Mouse (Mus musculus): Measurements from ENCODE around the gene Lrrc8d.

The Lrrc8d gene

DNA sequence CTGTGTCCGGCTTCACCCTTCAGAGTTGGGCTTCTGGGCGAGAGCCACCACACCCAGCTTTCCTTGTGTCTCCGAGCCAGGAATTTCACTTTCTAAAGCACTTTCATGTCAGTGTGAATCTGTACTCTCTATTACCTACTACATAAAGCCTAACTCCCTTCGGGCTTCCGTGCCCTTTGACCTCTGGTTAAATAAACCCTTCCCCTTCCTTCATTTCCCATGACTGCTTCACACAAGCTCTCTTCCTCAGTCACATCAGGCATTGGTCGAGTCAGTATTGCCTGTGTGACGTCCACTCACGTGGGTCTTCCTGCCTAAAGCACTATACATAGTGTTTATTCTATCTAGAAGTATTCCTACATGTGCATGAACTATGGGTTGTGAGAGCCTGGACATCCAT lies 77.9 kb downstream of the Lrrc8d start:
- CTCF ChIA-PET, result interaction anchor here in 2 of 4 experiments (0.8 to 0.9 kb wide), 2 partner anchors 89 to 92 kb away, joined by 3 read pairs; no protein-coding TSS in a partner anchor
- POLR2A ChIA-PET, result interaction anchor here (0.5 to 2.0 kb wide), 20 partner anchors 9 to 277 kb away, joined by 3 to 12 read pairs (median 4); no protein-coding TSS in a partner anchor

DNA sequence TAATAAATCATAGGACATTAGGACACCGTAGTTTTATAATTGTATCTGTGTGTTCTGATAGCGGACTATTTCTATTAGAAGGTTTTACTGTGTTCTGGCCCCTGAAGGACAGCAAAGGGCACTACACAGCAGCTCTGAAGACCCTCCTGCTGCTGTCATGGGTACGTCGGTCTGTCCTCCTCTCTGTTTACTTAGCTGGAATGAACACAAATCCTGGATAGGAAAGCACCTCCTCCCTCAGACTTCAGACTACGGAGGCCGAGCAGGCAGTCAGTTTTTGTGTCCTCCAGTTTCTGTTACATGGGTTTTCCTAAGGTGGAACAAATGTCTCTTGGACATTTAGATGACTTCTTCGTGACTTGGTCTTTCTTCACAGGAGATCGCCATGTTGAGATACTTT lies 78.4 kb downstream of the Lrrc8d start:
- POLR2A ChIA-PET, result interaction anchor here in 3 of 4 experiments (0.5 to 2.0 kb wide), 8 partner anchors 9 to 77 kb away, joined by 3 to 12 read pairs (median 6); no protein-coding TSS in a partner anchor

DNA sequence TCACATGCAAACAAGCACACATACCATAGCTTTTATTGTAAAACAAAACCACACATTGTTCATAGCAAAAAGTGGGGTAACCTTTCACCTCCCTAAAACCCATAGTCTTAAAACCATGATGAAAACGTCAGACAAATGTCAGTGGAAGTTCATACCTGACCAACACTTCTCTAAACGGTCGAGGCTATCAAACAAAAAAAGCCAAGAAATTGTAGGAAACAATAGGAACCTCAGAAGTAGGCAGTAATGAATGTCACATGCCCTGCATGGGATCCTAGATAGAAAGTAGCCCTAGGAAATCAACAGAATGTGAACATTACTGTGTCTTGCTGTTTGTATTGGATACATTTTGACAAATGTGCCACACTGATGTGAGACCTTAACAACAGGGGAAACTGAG lies 79.0 kb downstream of the Lrrc8d start:
- CTCF ChIA-PET, result no interaction called here
- POLR2A ChIA-PET, result interaction anchor here in 2 of 4 experiments (0.9 to 2.0 kb wide), 6 partner anchors 9 to 58 kb away, joined by 3 to 8 read pairs (median 4); no protein-coding TSS in a partner anchor

More for the DNA sequence above, 78.4 kb downstream of the Lrrc8d start:
- CTCF ChIA-PET, result no interaction called here

DNA sequence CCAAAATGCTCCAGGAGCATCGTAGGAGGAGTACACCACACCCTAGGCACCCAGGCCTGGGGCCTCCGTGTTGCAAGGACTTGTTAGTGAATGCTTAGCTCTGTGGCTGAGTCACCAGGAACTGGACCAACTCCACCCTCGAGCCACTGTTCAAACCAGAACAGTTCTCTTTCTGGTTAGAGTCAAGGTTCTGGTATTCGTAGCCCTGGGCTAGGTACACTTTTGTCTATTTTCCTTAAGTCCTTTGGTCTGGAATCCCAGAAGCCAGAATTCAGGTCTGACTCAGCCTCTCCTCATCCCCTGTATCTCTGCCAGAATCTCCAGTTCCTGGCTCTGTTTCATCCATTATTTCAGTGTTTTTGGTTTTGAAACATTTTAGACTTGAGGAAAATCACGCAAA lies 79.6 kb downstream of the Lrrc8d start:
- CTCF ChIA-PET, result interaction anchor here in 1 of 4 experiments (0.6 kb wide), 1 partner anchor 198 kb away, joined by 6 read pairs; no protein-coding TSS in a partner anchor
- POLR2A ChIA-PET, result interaction anchor here in 1 of 4 experiments (0.7 to 1.0 kb wide), 2 partner anchors 8 to 14 kb away, joined by 3 read pairs; no protein-coding TSS in a partner anchor

DNA sequence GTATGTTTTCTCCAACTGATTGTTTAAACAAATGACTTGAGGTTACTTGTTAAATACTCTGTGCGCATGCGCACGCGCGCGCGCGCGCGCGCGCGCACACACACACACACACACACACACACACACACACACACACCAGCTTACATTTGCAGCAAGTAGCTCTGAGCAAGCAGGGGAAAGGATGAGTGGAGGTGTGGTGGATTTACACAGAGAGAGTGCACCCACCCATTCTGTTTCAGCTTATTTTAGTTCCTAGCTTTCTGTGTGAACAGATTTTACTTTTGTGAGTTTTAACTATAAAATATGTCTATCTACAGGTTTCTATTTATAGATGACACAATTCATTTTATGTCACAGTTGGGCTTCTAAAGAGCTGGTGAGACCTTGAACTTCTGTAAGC lies 84.1 kb downstream of the Lrrc8d start:
- CTCF ChIA-PET, result no interaction called here

DNA sequence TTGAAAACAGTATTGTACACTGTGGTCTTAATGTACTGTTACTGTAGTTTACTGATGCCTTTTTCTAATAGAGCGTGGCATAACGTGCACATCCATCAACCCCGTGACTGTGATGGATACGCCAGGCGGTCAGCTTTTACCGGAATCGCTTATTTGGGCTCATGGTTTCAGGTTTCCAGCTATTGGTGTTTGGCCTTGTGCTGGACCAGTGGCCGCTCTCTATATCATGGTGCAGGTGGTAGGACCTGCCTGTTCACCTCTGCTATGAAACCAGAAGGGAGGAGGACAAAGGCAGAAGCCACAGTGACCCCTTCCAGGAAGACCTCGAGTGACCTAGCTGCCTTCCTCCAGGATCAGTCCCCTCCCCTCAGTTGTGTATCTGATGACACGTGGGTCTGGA lies 85.0 kb downstream of the Lrrc8d start:
- POLR2A ChIA-PET, result interaction anchor here in 3 of 4 experiments (0.7 to 2.4 kb wide), 7 partner anchors 7 to 362 kb away, joined by 3 to 8 read pairs (median 4); no protein-coding TSS in a partner anchor
- CTCF ChIA-PET, result no interaction called here

More for the DNA sequence above, 84.1 kb downstream of the Lrrc8d start:
- POLR2A ChIA-PET, result interaction anchor here in 2 of 4 experiments (0.6 to 2.4 kb wide), 6 partner anchors 8 to 85 kb away, joined by 3 to 8 read pairs (median 4); no protein-coding TSS in a partner anchor

DNA sequence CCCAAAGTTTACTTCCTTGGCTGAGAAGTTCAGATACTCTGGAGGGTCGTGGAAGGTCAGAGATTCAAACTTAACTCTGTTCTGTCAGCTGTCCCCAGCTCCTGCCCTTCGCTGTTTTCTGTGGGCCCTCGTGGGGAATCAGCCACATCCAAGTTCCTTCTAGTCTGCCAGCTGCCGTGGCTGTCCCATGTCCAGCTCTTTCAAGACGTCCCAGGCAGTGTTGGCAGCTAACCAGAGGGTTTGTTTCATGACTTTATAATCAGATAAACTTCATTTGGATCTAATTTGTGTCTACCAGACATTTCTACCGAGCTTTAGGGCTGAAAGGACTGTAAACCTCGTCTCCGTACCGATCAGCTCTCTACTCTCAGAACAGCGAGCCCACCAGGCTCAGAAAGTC lies 87.8 kb downstream of the Lrrc8d start:
- ChIA-PET POLR2A (interaction anchor here in 2 of 4 experiments (0.6 to 3.1 kb wide), 7 partner anchors 8 to 88 kb away, joined by 3 to 12 read pairs (median 3); partner anchors contain the start of gene Lrrc8d (in 1 of the 2)), CTCF (no interaction called here)

DNA sequence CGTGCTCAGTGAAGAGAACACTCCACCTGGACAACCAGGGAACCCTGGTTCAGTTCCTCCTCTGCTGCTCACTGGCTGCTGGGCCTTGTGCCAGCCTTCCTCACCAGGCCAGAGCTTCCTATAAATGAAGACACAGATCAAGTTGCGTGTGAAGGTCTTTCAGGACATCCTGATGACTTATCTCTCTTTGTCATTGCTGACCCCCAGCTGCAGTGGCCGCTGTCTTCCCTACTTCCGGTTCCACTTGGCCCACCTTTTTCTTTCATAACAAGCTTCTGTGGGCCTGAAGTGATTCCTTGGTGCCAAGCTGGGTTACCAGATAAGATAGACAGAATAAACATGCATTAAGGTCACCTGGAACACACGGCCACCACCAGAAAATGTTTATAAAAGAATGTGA lies 90.0 kb downstream of the Lrrc8d start:
- CTCF ChIA-PET, result interaction anchor here in 2 of 4 experiments (0.8 to 0.9 kb wide), 2 partner anchors 23 to 385 kb away, joined by 3 to 4 read pairs; no protein-coding TSS in a partner anchor
- POLR2A ChIA-PET, result interaction anchor here in 3 of 4 experiments (0.6 to 2.4 kb wide), 12 partner anchors 8 to 100 kb away, joined by 3 to 8 read pairs (median 4); partner anchors contain the start of gene Lrrc8d (in 2 of the 3)

DNA sequence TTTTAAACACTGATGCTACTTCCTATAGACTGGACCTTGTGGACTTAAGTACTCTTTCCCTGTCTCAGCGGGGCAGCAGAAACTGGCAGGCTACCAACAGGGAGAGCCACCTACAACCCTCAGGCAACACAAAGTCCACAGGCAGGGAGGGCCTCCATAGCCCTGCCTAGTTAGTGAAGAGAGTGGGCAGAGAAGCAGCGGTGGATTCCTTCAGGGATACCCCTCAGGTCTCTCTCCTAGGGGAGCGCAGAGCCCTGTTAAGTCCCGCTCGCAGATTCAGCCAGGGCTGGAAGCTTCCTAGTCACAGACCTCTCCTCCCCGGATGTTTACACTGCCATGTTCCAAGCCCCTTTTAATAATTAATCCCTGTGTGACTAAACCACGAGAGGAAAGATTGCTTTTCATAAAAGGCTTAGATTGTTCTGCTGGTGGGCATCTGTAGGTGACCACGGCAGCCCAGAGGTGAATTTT lies 92.6 kb downstream of the Lrrc8d start:
- ChIA-PET CTCF (interaction anchor here in 2 of 4 experiments (0.6 to 1.2 kb wide), 2 partner anchors 19 to 46 kb away, joined by 3 read pairs; no protein-coding TSS in a partner anchor), POLR2A (interaction anchor here in 3 of 4 experiments (0.7 to 2.5 kb wide), 18 partner anchors 8 to 109 kb away, joined by 3 to 9 read pairs (median 4); no protein-coding TSS in a partner anchor)

DNA sequence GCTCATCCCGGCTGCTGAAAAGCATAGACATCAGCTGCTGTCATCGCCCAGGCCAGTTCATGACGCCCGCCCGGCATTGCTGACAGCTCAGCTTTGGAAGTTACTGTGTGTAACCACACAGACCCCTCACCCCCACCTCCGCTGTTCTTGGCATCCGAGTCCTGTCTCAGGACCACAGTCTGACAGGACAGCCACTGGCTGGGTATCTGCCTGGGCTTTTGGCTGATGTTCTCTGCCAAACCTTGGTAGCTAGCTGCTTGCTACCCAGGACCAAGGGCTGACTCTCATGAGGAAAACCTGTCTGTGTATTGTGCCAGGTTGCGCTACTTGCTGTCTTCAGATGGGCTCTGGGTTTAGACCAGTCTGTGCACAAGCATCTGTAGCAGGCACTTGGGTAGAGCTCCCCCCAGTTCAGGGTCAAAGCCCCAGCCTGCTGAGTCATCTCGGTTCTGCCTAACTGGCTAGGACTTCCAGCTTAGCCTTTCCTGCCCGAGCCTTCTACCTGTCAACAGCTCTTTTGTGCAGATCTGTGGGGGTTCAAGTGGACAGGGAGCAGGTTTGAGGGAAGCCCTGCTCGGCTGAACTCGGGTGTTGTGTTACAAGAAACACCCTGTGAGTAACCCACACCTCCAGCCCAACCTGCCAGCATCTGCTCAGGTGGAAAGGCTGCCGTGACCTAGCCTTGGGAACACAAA lies 93.2 kb downstream of the Lrrc8d start:
- ChIA-PET CTCF (interaction anchor here in 2 of 4 experiments (0.5 to 1.2 kb wide), 3 partner anchors 19 to 782 kb away, joined by 3 to 4 read pairs (median 3); no protein-coding TSS in a partner anchor), POLR2A (interaction anchor here in 3 of 4 experiments (0.7 to 2.5 kb wide), 18 partner anchors 9 to 412 kb away, joined by 3 to 9 read pairs (median 4); no protein-coding TSS in a partner anchor)

DNA sequence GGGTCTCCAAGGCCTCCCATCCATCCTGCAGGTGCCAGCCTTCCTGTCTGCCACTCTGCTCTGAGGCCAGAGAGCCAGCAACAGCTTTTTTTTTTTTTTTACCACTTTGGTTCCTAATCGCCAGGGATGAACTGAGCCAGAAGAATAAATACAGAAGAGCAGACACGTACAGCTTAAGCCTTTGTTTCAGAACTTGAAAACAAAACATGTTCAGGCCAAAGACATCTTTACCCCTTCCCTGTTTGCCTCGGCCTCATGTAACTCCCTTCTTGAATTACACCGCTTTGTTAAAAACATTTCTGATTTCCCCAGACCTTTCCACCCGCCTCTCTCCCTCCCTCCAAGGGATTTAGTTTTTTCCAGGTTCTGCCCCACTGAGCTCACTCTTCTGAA lies 93.8 kb downstream of the Lrrc8d start:
- ChIA-PET CTCF (interaction anchor here in 2 of 4 experiments (0.5 to 0.9 kb wide), 2 partner anchors 25 to 781 kb away, joined by 4 to 6 read pairs; no protein-coding TSS in a partner anchor), POLR2A (interaction anchor here in 3 of 4 experiments (0.6 to 2.5 kb wide), 15 partner anchors 9 to 412 kb away, joined by 3 to 9 read pairs (median 4); no protein-coding TSS in a partner anchor)

DNA sequence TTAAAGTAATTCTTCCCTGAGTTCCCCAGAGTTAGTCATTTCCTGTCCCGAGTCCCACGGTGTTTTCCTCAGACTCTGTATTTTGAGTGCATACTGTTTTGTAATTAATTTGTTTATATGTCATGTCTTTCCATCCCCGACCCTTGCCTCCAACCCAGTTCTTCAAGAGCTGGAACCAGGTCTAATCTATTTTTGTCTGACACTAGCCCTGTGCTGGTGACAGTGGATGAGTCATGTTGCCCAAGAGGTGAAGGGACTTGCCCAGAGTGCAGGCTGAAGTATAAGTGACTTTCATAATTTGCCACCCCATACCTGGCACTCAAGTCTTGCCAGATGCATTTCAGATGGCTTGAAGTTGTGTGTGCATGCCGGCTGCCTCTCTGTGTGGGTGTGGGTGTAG lies 98.7 kb downstream of the Lrrc8d start:
- ChIA-PET POLR2A (no interaction called here), CTCF (no interaction called here)

DNA sequence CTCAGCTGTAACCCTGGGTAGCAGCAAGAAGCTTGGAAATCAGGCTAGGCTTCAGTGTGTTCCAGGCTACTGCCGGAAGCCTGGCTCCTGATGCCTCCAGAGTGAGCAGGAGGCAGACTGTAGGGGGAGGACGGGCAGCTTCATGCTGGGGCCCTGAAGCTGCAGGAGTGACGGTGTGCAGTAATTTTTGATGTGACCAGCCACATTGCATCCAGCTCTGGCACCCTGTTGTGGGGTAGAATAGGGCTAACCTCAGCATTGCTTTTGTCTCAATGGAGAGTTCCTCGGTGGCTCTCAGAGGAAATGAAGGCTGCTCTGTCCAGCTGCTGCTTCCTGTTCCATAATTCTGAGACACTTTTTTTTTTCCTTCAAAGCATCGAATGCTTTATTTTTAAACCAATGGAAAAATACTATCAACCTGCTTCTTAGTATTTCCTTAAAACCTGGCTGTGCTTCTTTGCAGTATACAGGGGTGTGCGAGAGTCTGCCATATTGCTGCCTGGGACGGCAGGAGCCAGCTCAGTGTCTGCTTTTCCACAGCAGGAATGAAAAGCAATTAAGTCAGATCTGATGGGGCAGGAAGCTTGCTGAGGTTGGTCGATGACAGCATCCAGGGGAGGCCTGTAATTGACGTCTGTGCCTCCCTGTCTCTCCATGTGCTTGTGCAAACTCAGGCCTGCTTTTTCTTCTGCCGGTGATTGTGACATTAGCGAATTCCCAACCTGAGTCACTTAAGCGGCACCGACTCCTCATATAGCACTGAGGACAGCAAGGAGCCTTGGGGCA lies 100.3 kb downstream of the Lrrc8d start:
- ChIA-PET CTCF (no interaction called here), POLR2A (interaction anchor here in 2 of 4 experiments (0.9 to 1.4 kb wide), 5 partner anchors 9 to 42 kb away, joined by 3 to 4 read pairs (median 3); no protein-coding TSS in a partner anchor)

DNA sequence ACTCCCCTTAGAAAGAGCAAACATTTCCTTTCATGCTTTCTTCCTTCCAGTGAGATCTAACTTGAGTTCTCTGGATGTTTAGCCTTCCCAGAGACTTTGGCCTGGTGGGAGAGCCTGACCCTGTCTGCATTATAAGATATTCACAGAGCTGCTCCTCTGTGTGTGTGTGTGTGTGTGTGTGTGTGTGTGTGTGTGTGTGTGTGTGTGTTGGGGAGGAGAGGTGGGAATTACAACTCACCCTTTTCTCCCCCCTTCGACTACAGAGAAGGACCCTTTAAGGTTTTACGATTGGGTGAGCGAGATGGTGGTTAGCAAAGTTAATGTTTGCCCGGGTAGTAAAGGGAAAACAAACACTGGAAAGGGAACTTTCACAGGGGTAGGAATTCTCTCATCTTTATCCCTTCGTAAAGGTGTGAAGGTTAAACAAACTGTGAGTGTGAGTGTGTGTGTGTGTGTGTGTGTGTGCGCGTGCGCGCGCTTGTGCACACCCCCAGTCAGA lies 101.3 kb downstream of the Lrrc8d start:
- POLR2A ChIA-PET, result interaction anchor here in 2 of 4 experiments (0.7 to 2.3 kb wide), 7 partner anchors 9 to 316 kb away, joined by 3 to 7 read pairs (median 3); partner anchors contain the start of gene Lrrc8d (in 1 of the 2)
- CTCF ChIA-PET, result interaction anchor here in 1 of 4 experiments (0.6 kb wide), 1 partner anchor 67 kb away, joined by 3 read pairs; no protein-coding TSS in a partner anchor

DNA sequence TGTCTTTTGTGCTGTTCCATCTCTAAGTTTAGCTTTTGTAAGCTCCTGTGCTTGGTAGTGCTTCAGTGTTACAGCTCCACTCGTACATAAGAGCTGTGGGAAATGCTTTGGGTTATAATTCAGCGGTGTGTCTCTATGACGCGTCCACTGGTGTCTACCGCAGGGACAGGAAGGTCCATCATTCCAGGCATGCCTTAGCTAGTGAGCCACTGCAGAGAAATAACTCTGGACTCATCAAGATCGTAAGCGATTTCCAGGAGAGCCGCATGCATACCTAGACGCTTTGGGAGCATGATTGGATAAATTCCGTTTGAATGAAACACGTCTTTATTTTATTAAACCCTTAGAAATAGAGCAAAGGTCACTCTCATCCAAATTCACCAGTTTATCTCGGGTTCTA lies 106.2 kb downstream of the Lrrc8d start:
- POLR2A ChIA-PET, result interaction anchor here in 2 of 4 experiments (1.0 to 1.1 kb wide), 3 partner anchors 10 to 18 kb away, joined by 3 to 5 read pairs (median 4); no protein-coding TSS in a partner anchor

DNA sequence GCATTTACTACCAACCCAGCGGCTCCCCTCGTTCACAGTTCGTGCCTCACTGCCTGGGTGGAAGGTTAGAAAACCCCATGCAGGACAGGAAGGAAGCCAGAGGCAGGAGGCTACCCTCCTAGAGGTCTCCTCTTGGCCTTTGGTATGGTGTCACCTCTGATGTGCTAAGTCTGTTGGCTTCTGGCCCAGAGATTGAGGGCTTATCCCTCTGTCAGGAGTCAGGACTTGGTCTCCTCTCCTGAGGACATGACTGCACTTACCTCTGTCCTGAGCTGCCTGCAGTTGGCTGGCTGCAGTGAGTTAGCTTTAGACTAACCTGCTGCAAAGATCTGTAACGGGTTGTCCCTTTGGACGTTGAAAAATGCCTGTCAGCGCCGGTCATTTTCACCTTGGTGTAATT lies 107.7 kb downstream of the Lrrc8d start:
- POLR2A ChIA-PET, result no interaction called here
- CTCF ChIA-PET, result no interaction called here

More for the DNA sequence above, 106.2 kb downstream of the Lrrc8d start:
- CTCF ChIA-PET, result no interaction called here

DNA sequence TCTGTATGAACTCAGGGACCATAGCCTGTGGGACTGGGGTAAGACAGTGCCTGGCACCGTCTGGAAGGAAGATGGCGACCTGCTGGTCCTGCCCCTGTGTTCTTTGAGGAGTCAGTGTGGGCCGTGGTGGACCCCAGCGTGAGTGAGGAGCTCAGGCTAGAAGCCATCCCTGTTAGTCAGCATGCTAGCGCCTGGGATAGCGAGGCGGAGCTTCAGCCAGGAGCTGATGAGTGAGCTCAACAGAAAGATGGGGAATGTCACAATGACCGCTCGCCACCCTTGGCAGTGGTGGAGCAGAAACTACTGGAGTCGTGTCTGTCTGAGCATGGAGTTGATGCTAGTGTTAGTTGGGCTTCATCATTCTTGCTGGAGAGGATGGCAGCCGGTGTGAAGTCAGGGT lies 109.3 kb downstream of the Lrrc8d start:
- ChIA-PET CTCF (interaction anchor here in 1 of 4 experiments (0.7 kb wide), 1 partner anchor 20 kb away, joined by 4 read pairs; no protein-coding TSS in a partner anchor), POLR2A (interaction anchor here in 1 of 4 experiments (0.6 to 1.9 kb wide), 3 partner anchors 9 to 1727 kb away, joined by 3 to 8 read pairs (median 3); no protein-coding TSS in a partner anchor)

DNA sequence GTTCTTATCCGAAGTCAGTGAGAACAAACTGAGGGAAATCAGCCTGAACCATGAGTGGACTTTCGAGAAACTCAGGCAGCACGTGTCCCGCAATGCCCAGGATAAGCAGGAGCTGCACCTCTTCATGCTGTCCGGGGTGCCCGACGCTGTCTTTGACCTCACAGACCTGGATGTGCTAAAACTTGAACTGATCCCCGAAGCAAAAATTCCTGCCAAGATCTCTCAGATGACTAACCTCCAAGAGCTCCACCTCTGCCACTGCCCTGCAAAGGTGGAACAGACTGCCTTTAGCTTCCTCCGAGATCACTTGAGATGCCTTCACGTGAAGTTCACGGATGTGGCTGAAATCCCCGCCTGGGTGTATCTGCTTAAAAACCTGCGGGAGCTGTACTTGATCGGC lies 113.3 kb downstream of the Lrrc8d start:
- ChIA-PET CTCF (interaction anchor here in 2 of 4 experiments (0.6 to 0.8 kb wide), 2 partner anchors 23 to 143 kb away, joined by 3 read pairs; no protein-coding TSS in a partner anchor), POLR2A (interaction anchor here in 3 of 4 experiments (0.6 to 1.7 kb wide), 16 partner anchors 8 to 114 kb away, joined by 3 to 5 read pairs (median 3); partner anchors contain the start of gene Lrrc8d (in 3 of the 3))
